Mouse (Mus musculus) kidney, embryonic 14.5 days (tissue): Measurements from ENCODE around the gene Pglyrp1. TPM values are rescaled to one million over a fixed set of nuclear protein-coding genes. Genes with fewer than 3 reads are reported as not detected.
"Not testable (repeated sequence)": the region's sequence is repeated elsewhere in the genome, so short reads cannot be mapped to it uniquely, and the experiment has no call there.

Experiments
- ATAC-seq: fragments of 200-750 bp; cut with Nextera tagmentation; 2 replicates; pipeline ENCODE4 v1.8.0; 2017; ENCODE audit warnings: moderate number of reproducible peaks, mild to moderate bottlenecking, moderate TSS enrichment, moderate library complexity; ENCODE audit not compliant: low FRiP score, low TSS enrichment
- H3K27ac ChIP-seq: fragments of 300-500 bp; sonication (generic); 2 replicates; pipeline ENCODE4 v1.5.1; 2014; ENCODE audit warnings: low read depth, mild to moderate bottlenecking, low read length, moderate library complexity, mixed read lengths
- H3K27me3 ChIP-seq: fragments of 300-500 bp; sonication (generic); 2 replicates; pipeline ENCODE4 v1.6.1; 2014; ENCODE audit warnings: mild to moderate bottlenecking, low read length; ENCODE audit not compliant: control insufficient read depth, insufficient read depth
- H3K36me3 ChIP-seq: fragments of 300-500 bp; sonication (generic); 2 replicates; pipeline ENCODE4 v1.6.1; 2014; ENCODE audit warnings: low read length, mixed read lengths; ENCODE audit not compliant: control insufficient read depth, insufficient read depth
- H3K4me1 ChIP-seq: fragments of 300-500 bp; sonication (generic); 2 replicates; pipeline ENCODE4 v1.6.1; 2014; ENCODE audit warnings: low read length, mixed read lengths; ENCODE audit not compliant: control insufficient read depth, insufficient read depth
- H3K4me2 ChIP-seq: fragments of 300-500 bp; sonication (generic); replicated peaks from 2 replicates; pipeline ENCODE4 v1.6.1; 2014; ENCODE audit warnings: low read depth, mild to moderate bottlenecking, low read length
- H3K4me3 ChIP-seq: fragments of 300-500 bp; sonication (generic); 2 replicates; pipeline ENCODE4 v1.5.1; 2014; ENCODE audit warnings: mild to moderate bottlenecking, low read length
- H3K9ac ChIP-seq: fragments of 300-500 bp; sonication (generic); 2 replicates; pipeline ENCODE4 v1.6.1; 2014; ENCODE audit warnings: low read depth, mild to moderate bottlenecking, low read length, moderate library complexity
- H3K9me3 ChIP-seq: fragments of 300-500 bp; sonication (generic); 2 replicates; pipeline ENCODE4 v1.6.1; 2016; ENCODE audit warnings: low read length; ENCODE audit not compliant: control insufficient read depth
- WGBS: fragments of 180-500 bp; shearing (Covaris S2); extraction: QIAGEN DNeasy Blood & Tissue Kit; methylation state at CpG from one replicate; pipeline ENCODE4 v1.1.7; 2014; 5-methylcytosine and 5-hydroxymethylcytosine counted together
- polyA plus RNA-seq: library from polyadenylated mRNA; unstranded; fragments of >200 nt; fragmentation: Nextera tagmentation; extraction: Ambion mirVana; gene quantifications from 2 replicates; pipeline ENCODE4 v1.2.1, GENCODE M21; 2014

Gene Pglyrp1
- 0.77 and 1.1 TPM in 2 replicates for polyA plus RNA-seq

- H3K27me3 ChIP-seq, H3K27ac ChIP-seq, H3K36me3 ChIP-seq, H3K4me3 ChIP-seq, H3K9ac ChIP-seq, H3K9me3 ChIP-seq, ATAC-seq, H3K4me1 ChIP-seq, H3K4me2 ChIP-seq: not testable (repeated sequence)
- whole genome bisulfite sequencing, result no CpG with 5 or more reads among the region's 8 CpGs
Observed at GRCm38 (mm10) chr7:18871031-18871430, at the start of gene Pglyrp1. Gene Pglyrp1, plus strand, starts transcription at chr7:18871331.

DNA sequence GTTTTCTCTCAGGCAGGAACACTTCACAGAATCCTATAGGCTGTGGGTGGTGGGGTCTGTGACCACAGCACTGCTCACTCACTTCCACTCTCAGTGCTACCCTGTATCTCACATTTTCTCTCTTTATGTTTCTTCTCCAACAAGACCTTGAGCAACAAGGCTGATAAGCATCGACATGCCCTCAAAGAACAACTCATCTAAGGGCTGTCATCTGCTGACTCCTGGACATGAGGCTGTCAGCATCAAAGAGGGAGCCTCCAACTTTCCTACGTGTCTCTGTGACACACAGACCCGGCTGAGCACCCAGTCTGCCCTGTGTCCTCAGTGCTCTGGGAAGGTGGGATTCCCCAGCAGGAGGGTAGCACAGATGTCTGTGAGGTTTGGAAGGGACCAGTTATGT lies 49.6 kb upstream of the Pglyrp1 start, which contains the start of gene Psg17:
Psg17 (minus strand) TSS at position 101 of the 400 bp plus-strand sequence.
- Histone ChIP-seq H3K9ac (no peak within 1 kb of the TSS), H3K36me3 (no peaks in the 10 kb centered on the region), H3K4me2 (no peak within 1 kb of the TSS), H3K4me1 (no peaks in the 10 kb centered on the region), H3K27me3 (no peaks in the 10 kb centered on the region), H3K4me3 (no peak within 1 kb of the TSS), H3K27ac (no peak within 1 kb of the TSS), H3K9me3 (no peaks in the 10 kb centered on the region)
- WGBS, result 69% methylated on average over 3 of the region's 3 CpGs
- no peak for ATAC-seq

DNA sequence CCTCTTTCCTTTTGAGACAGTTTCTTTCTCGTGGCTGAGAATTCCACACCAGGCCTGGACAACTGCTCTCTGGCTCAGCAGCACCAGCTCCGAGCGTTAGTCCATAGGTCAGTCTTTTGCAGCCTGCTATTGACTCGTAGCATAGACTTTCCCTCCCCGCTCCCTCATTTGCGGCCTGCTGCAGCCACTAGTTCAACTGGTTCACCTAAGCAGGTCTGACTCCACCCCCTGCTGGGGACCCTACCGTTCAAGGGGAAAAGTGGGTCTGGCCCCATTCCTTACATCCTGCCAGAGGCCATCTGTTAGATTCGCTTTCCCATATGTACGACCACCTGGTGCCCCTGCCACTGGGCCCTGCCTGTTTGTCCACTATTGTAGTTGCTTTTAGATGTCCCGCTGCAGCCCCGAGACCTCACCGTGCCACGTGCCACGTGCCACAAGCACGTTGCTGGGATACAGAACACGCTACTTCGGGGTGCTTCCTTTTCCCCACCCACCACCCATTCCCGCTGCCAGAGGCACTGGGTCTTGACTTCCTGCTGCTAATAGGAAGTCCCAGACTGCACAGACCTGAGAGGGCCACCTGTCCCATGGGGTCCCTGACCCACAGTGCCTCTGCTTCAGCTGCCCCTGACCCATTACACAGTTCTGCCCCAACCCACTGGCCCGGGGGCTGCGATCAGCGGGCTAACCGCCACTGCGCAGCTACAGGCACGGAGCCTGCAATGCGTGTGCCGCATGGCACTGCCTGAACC lies 43.2 kb upstream of the Pglyrp1 start:
- Histone ChIP-seq H3K27me3 (no peaks in the 10 kb centered on the region), H3K36me3 (no peaks in the 10 kb centered on the region), H3K4me3 (no peak overlapping the region), H3K4me1 (no peaks in the 10 kb centered on the region), H3K9ac (no peak overlapping the region), H3K27ac (no peak overlapping the region), H3K9me3 (no peaks in the 10 kb centered on the region), H3K4me2 (no peak overlapping the region)
- 67% methylated on average over 26 of the region's 26 CpGs for WGBS
- no peak for ATAC-seq

DNA sequence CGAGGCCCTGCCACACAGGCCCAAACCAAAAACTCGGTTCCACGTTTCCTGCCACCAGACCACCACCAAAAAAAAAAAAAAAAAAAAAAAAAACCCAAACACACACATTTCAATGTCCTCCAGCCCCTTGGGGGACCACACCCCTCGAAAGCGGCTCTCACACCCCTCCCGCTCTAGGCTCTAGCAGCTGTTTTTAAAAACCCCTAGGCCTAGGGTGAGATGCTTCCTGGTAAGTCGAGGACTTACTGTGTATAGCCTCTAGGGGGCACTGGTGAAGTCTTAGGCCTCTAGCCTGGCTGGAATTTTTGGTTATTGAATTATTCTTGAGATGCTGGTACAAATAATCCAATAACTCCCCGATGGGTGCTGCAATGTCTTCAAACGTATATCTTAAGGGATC lies 42.5 kb upstream of the Pglyrp1 start:
- no peaks in the 10 kb centered on the region for H3K27me3 ChIP-seq
- H3K36me3 ChIP-seq, result no peaks in the 10 kb centered on the region
- no peaks in the 10 kb centered on the region; the same call in 1 of the 2 replicates for H3K9me3 ChIP-seq
- 73% methylated on average over 9 of the region's 9 CpGs for WGBS
- H3K4me2 ChIP-seq, result no peak overlapping the region
- H3K27ac ChIP-seq, result no peak overlapping the region
- H3K4me3 ChIP-seq, result no peak overlapping the region
- no peak overlapping the region for H3K9ac ChIP-seq
- no peaks in the 10 kb centered on the region for H3K4me1 ChIP-seq
- no peak for ATAC-seq

- no peaks in the 10 kb centered on the region for H3K4me1 ChIP-seq
- no peak overlapping the region for H3K9ac ChIP-seq
- H3K4me2 ChIP-seq, result no peak overlapping the region
- 92% methylated on average over 7 of the region's 7 CpGs for WGBS
- H3K27ac ChIP-seq, result no peak overlapping the region
- ATAC-seq, result no peak
- no peaks in the 10 kb centered on the region for H3K36me3 ChIP-seq
- H3K4me3 ChIP-seq, result no peak overlapping the region
- H3K9me3 ChIP-seq, result no peaks in the 10 kb centered on the region; the same call in 1 of the 2 replicates
- H3K27me3 ChIP-seq, result no peaks in the 10 kb centered on the region
Observed at GRCm38 (mm10) chr7:18829545-18829944, 41.6 kb upstream of the Pglyrp1 start.

DNA sequence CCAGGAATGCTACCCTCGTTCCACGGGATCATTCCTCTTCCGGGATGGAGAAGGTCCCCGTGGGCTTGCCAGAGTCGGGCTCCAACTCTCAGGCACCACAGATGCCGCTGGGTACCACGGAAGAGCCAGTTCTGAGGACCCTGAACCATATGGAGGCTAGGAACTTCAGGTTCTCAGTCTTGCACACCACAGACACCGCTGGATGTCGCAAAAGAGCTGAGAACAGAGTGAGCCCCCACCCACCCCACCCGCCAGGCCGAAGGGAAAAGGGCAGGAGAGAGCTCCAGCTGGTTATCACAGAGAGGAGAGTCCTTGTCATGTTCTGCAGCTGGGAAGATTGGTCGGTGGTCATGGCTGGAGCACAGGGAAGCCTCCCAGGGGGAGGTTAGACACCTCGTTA lies 38.8 kb upstream of the Pglyrp1 start:
- Histone ChIP-seq H3K4me3 (no peak overlapping the region), H3K9me3 (no peaks in the 10 kb centered on the region; the same call in 1 of the 2 replicates), H3K4me1 (no peaks in the 10 kb centered on the region), H3K4me2 (no peak overlapping the region), H3K27ac (no peak overlapping the region), H3K27me3 (no peaks in the 10 kb centered on the region), H3K9ac (no peak overlapping the region), H3K36me3 (no peaks in the 10 kb centered on the region)
- WGBS, result 40% methylated on average over 13 of the region's 13 CpGs
- no peak for ATAC-seq

DNA sequence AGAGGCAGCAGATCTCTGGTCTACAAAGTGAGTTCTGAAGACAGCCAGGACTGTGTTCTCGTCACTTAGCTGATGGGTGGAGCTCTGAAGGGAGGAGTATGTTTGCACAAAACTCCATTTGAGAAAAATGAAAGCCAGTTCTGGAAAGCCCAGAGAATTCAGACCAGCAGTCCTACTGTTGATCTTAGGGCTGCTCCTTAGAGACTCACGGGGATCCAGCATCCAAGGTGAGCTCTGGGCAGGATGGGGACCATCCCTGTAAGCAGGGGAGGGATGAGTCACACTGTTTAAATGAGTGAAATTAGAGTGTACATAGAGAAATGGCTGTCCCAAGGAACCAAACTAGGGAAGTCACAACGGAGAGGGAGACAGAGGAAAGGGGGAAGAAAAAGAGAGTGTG lies 31.3 kb upstream of the Pglyrp1 start, which contains the start of gene Mill2:
Mill2 (plus strand) TSS at position 102 of the 400 bp plus-strand sequence.
- peak; percentile 33; the same call in 1 of the 2 replicates for ATAC-seq
- WGBS, result 22% methylated on average over 3 of the region's 3 CpGs

DNA sequence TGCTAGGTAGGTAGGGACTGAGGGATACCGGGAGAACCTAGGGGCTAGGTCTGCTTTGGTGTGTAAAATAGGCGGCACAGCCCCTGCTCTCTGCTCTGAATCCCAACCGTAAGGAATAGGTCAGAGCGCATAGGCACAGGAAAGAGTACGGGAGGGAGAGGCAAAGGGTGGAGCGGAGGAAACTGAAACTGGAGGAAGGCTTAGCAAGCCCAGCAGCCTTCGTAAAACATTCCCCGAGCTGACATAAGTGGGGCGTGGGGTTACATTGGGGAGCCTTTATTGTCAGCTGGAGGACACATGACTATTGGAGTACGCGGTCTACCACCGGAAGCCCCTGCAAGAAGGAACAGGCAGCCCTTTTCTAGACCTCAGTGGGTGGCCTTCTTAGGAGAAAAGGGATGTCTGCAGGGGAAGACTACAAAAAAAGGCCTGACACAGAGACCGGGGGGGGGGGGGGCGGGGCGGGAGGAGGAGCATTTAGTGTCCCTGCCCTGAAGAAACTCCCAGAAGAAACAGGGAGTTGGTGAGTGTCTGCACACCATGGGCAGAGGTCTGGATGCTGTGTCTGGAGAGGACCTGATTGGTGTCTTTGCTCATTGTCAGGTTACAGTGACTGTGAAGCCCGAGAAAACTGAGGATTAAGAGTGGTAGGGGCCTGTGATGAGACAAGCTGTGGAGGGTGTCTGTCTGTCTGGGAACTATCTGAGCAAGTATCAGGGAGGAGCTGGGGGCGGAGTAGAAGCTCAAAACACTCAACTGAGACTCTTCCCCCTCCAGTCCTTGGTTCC lies 30.6 kb upstream of the Pglyrp1 start:
- H3K27me3 ChIP-seq, result no peaks in the 10 kb centered on the region
- peak overlapping the region; percentile 47 for H3K4me2 ChIP-seq
- H3K9me3 ChIP-seq, result no peaks in the 10 kb centered on the region
- peak; percentile 88 for ATAC-seq
- H3K4me3 ChIP-seq, result peak overlapping the region; percentile 32; the same call in 1 of the 2 replicates
- no peaks in the 10 kb centered on the region for H3K36me3 ChIP-seq
- peak overlapping the region; percentile 44 for H3K9ac ChIP-seq
- H3K27ac ChIP-seq, result peak overlapping the region; percentile 88
- H3K4me1 ChIP-seq, result 0 out of 2 replicates have a peak, but pooled peaks cover 2% of the 10 kb centered on the region
- 5% methylated on average over 14 of the region's 17 CpGs for WGBS

More for the DNA sequence above, 31.3 kb upstream of the Pglyrp1 start, which contains the start of gene Mill2:
- peak within 1 kb of the TSS; percentile 47 for H3K4me2 ChIP-seq
- H3K27ac ChIP-seq, result peak within 1 kb of the TSS; percentile 88
- 0 out of 2 replicates have a peak, but pooled peaks cover 2% of the 10 kb centered on the region for H3K4me1 ChIP-seq
- H3K9ac ChIP-seq, result peak within 1 kb of the TSS; percentile 44
- H3K9me3 ChIP-seq, result no peaks in the 10 kb centered on the region
- H3K27me3 ChIP-seq, result no peaks in the 10 kb centered on the region
- no peaks in the 10 kb centered on the region for H3K36me3 ChIP-seq
- H3K4me3 ChIP-seq, result peak within 1 kb of the TSS; percentile 32; the same call in 1 of the 2 replicates
